Mouse (Mus musculus) retina, postnatal 1 day (tissue): ENCODE results near the gene Lgals9.
A peak's percentile ranks its signal among the peaks of the same experiment; 100 is the strongest.

Experiments
- DNase-seq: peaks from one replicate; pipeline ENCODE4 v3.0.0-alpha.2; 2012

Lgals9 gene

GRCm38 (mm10) chr11:78915473-78915872 lies 69.3 kb downstream of the Lgals9 start:
- DNase-seq = peak; percentile 16
